Mouse (Mus musculus): Measurements from ENCODE around the gene Tmem38b. TPM values are rescaled to one million over a fixed set of nuclear protein-coding genes. Genes with fewer than 3 reads are reported as not detected.

Tmem38b gene
- polyA plus RNA-seq, 1 experiment: 12.5 TPM

- H3K4me3 ChIP-seq (ENCODE audit: insufficient read depth, low read depth, low read length): no peak overlapping the region
- 72% methylated on average over 2 of the region's 2 CpGs for WGBS
- TF ChIP-seq CTCF (conservative IDR thresholded peaks at IDR 0.05; ENCODE audit: insufficient read depth, insufficient read length, low read depth, low read length) (no peak), POLR2A (IDR thresholded peaks at IDR 0.05; ENCODE audit: low read depth, low read length) (no peak)
- H3K4me1 ChIP-seq (ENCODE audit: control insufficient read depth, insufficient read depth, low read length): no peaks in the 10 kb centered on the region; the same call in 1 of the 2 replicates
- no peak for DNase-seq
- no peak overlapping the region for H3K27ac ChIP-seq (ENCODE audit: insufficient read depth, low read depth, low read length)
- H3K27me3 ChIP-seq (replicated peaks; ENCODE audit: control insufficient read depth, insufficient read depth, low read length): no peaks in the 10 kb centered on the region
- no peaks in the 10 kb centered on the region for H3K36me3 ChIP-seq (ENCODE audit: control insufficient read depth, insufficient read depth, low read length)
Measured at GRCm38 (mm10) chr4:53846326-53846725, 20.5 kb downstream of the Tmem38b start.

GRCm38 (mm10) chr4:53847541-53847940, 21.7 kb downstream of the Tmem38b start:
- no peaks in the 10 kb centered on the region for H3K36me3 ChIP-seq (ENCODE audit: control insufficient read depth, insufficient read depth, low read length)
- H3K4me1 ChIP-seq (ENCODE audit: control insufficient read depth, insufficient read depth, low read length): no peaks in the 10 kb centered on the region; the same call in 1 of the 2 replicates
- no peak overlapping the region for H3K27ac ChIP-seq (ENCODE audit: insufficient read depth, low read depth, low read length)
- WGBS: 81% methylated on average over 4 of the region's 4 CpGs
- TF ChIP-seq POLR2A (IDR thresholded peaks at IDR 0.05; ENCODE audit: low read depth, low read length) (no peak), CTCF (conservative IDR thresholded peaks at IDR 0.05; ENCODE audit: insufficient read depth, insufficient read length, low read depth, low read length) (no peak)
- no peaks in the 10 kb centered on the region for H3K27me3 ChIP-seq (replicated peaks; ENCODE audit: control insufficient read depth, insufficient read depth, low read length)
- no peak overlapping the region for H3K4me3 ChIP-seq (ENCODE audit: insufficient read depth, low read depth, low read length)
- no peak for DNase-seq

- no peak for DNase-seq
- Histone ChIP-seq H3K4me1 (ENCODE audit: control insufficient read depth, insufficient read depth, low read length) (no peaks in the 10 kb centered on the region; the same call in 1 of the 2 replicates), H3K36me3 (ENCODE audit: control insufficient read depth, insufficient read depth, low read length) (no peaks in the 10 kb centered on the region), H3K27me3 (replicated peaks; ENCODE audit: control insufficient read depth, insufficient read depth, low read length) (no peaks in the 10 kb centered on the region), H3K4me3 (ENCODE audit: insufficient read depth, low read depth, low read length) (no peak overlapping the region), H3K27ac (ENCODE audit: insufficient read depth, low read depth, low read length) (no peak overlapping the region)
- WGBS: 94% methylated on average over 3 of the region's 3 CpGs
- TF ChIP-seq POLR2A (IDR thresholded peaks at IDR 0.05; ENCODE audit: low read depth, low read length) (no peak), CTCF (conservative IDR thresholded peaks at IDR 0.05; ENCODE audit: insufficient read depth, insufficient read length, low read depth, low read length) (no peak)
Measured at GRCm38 (mm10) chr4:53848308-53848707, 22.5 kb downstream of the Tmem38b start.

- no peaks in the 10 kb centered on the region; the same call in 1 of the 2 replicates for H3K4me1 ChIP-seq (ENCODE audit: control insufficient read depth, insufficient read depth, low read length)
- H3K27me3 ChIP-seq (replicated peaks; ENCODE audit: control insufficient read depth, insufficient read depth, low read length): no peaks in the 10 kb centered on the region
- 88% methylated on average over 8 of the region's 8 CpGs for WGBS
- no peak overlapping the region for H3K4me3 ChIP-seq (ENCODE audit: insufficient read depth, low read depth, low read length)
- TF ChIP-seq POLR2A (IDR thresholded peaks at IDR 0.05; ENCODE audit: low read depth, low read length) (no peak), CTCF (conservative IDR thresholded peaks at IDR 0.05; ENCODE audit: insufficient read depth, insufficient read length, low read depth, low read length) (no peak)
- H3K36me3 ChIP-seq (ENCODE audit: control insufficient read depth, insufficient read depth, low read length): no peaks in the 10 kb centered on the region
- no peak for DNase-seq
- no peak overlapping the region for H3K27ac ChIP-seq (ENCODE audit: insufficient read depth, low read depth, low read length)
Measured at GRCm38 (mm10) chr4:53848816-53849215, 23.0 kb downstream of the Tmem38b start.

- no CpG with 5 or more reads among the region's 1 CpGs for WGBS
- H3K4me1 ChIP-seq (ENCODE audit: control insufficient read depth, insufficient read depth, low read length): no peaks in the 10 kb centered on the region; the same call in 1 of the 2 replicates
- H3K4me3 ChIP-seq (ENCODE audit: insufficient read depth, low read depth, low read length): no peak overlapping the region
- no peak for DNase-seq
- no peaks in the 10 kb centered on the region for H3K27me3 ChIP-seq (replicated peaks; ENCODE audit: control insufficient read depth, insufficient read depth, low read length)
- TF ChIP-seq POLR2A (IDR thresholded peaks at IDR 0.05; ENCODE audit: low read depth, low read length) (no peak), CTCF (conservative IDR thresholded peaks at IDR 0.05; ENCODE audit: insufficient read depth, insufficient read length, low read depth, low read length) (no peak)
- H3K27ac ChIP-seq (ENCODE audit: insufficient read depth, low read depth, low read length): no peak overlapping the region
- peaks cover 5% of the 10 kb centered on the region for H3K36me3 ChIP-seq (ENCODE audit: control insufficient read depth, insufficient read depth, low read length)
Measured at GRCm38 (mm10) chr4:53849804-53850203, 24.0 kb downstream of the Tmem38b start.

- no peak for DNase-seq
- Histone ChIP-seq H3K4me3 (ENCODE audit: insufficient read depth, low read depth, low read length) (no peak overlapping the region), H3K36me3 (ENCODE audit: control insufficient read depth, insufficient read depth, low read length) (peaks cover 5% of the 10 kb centered on the region), H3K27me3 (replicated peaks; ENCODE audit: control insufficient read depth, insufficient read depth, low read length) (no peaks in the 10 kb centered on the region), H3K4me1 (ENCODE audit: control insufficient read depth, insufficient read depth, low read length) (no peaks in the 10 kb centered on the region), H3K27ac (ENCODE audit: insufficient read depth, low read depth, low read length) (no peak overlapping the region)
- WGBS: 100% methylated on average over 1 of the region's 1 CpGs
- TF ChIP-seq POLR2A (IDR thresholded peaks at IDR 0.05; ENCODE audit: low read depth, low read length) (no peak), CTCF (conservative IDR thresholded peaks at IDR 0.05; ENCODE audit: insufficient read depth, insufficient read length, low read depth, low read length) (no peak)
Measured at GRCm38 (mm10) chr4:53853333-53853732, 27.5 kb downstream of the Tmem38b start.

- Histone ChIP-seq H3K4me3 (ENCODE audit: insufficient read depth, low read depth, low read length) (no peak overlapping the region), H3K27me3 (replicated peaks; ENCODE audit: control insufficient read depth, insufficient read depth, low read length) (no peaks in the 10 kb centered on the region), H3K27ac (ENCODE audit: insufficient read depth, low read depth, low read length) (no peak overlapping the region), H3K4me1 (ENCODE audit: control insufficient read depth, insufficient read depth, low read length) (no peaks in the 10 kb centered on the region), H3K36me3 (ENCODE audit: control insufficient read depth, insufficient read depth, low read length) (no peaks in the 10 kb centered on the region; the same call in 1 of the 2 replicates)
- WGBS: 66% methylated on average over 18 of the region's 18 CpGs
- no peak for DNase-seq
- no peak for TF ChIP-seq POLR2A (IDR thresholded peaks at IDR 0.05; ENCODE audit: low read depth, low read length)
Measured at GRCm38 (mm10) chr4:53859944-53860343, 34.1 kb downstream of the Tmem38b start.

Data from kidney, adult 2 months (tissue).